Mouse (Mus musculus) ES-Bruce4 (cell line): ENCODE results near the gene Asic2. TPM values are rescaled to one million over a fixed set of nuclear protein-coding genes. Genes with fewer than 3 reads are reported as not detected.

ENCODE experiments used
- H3K27ac ChIP-seq: 2 replicates; pipeline ENCODE4 v1.5.1; 2012; ENCODE audit warnings: low read length, inconsistent platforms; ENCODE audit not compliant: insufficient read depth
- H3K27me3 ChIP-seq: 2 replicates; pipeline ENCODE4 v1.6.1; 2012; ENCODE audit warnings: mild to moderate bottlenecking, low read length, inconsistent platforms; ENCODE audit not compliant: control insufficient read depth, poor library complexity, insufficient read depth, severe bottlenecking
- H3K36me3 ChIP-seq: 2 replicates; pipeline ENCODE4 v1.6.1; 2012; ENCODE audit warnings: inconsistent platforms, mild to moderate bottlenecking, low read length, moderate library complexity; ENCODE audit not compliant: control insufficient read depth, poor library complexity, insufficient read depth, severe bottlenecking
- H3K4me1 ChIP-seq: one replicate; pipeline ENCODE4 v1.8.1; 2011; ENCODE audit warnings: low read length; ENCODE audit not compliant: control insufficient read depth, insufficient read depth
- H3K4me3 ChIP-seq: 2 replicates; pipeline ENCODE4 v1.5.1; 2011; ENCODE audit warnings: low read depth, mild to moderate bottlenecking, low read length
- H3K9ac ChIP-seq: 2 replicates; pipeline ENCODE4 v1.6.1; 2012; ENCODE audit warnings: low read depth, mild to moderate bottlenecking, inconsistent platforms; ENCODE audit not compliant: poor library complexity, severe bottlenecking
- H3K9me3 ChIP-seq: replicated peaks from 2 replicates; pipeline ENCODE4 v1.6.1; 2012; ENCODE audit warnings: mild to moderate bottlenecking, low read length, inconsistent platforms; ENCODE audit not compliant: control insufficient read depth, poor library complexity, insufficient read depth, severe bottlenecking
- CTCF ChIP-seq: IDR thresholded peaks from one replicate; pipeline ENCODE4 v1.8.1; 2011; ENCODE audit warnings: low read depth, low read length
- EP300 ChIP-seq: IDR thresholded peaks from 2 replicates; pipeline ENCODE4 v1.6.1; 2011; ENCODE audit warnings: low read depth, low read length; ENCODE audit not compliant: insufficient read depth
- POLR2A ChIP-seq: IDR thresholded peaks from one replicate; pipeline ENCODE4 v1.8.1; 2011; ENCODE audit warnings: low read length; ENCODE audit not compliant: insufficient read depth
- polyA plus RNA-seq: library from polyadenylated mRNA; stranded (reverse); fragments of >200 nt; gene quantifications from 2 replicates; pipeline ENCODE4 v1.2.4, GENCODE M21; 2011; ENCODE audit warnings: low read depth; ENCODE audit not compliant: missing spikeins, insufficient read depth, insufficient read length

Asic2 gene
- polyA plus RNA-seq, 1 experiment: not detected

DNA sequence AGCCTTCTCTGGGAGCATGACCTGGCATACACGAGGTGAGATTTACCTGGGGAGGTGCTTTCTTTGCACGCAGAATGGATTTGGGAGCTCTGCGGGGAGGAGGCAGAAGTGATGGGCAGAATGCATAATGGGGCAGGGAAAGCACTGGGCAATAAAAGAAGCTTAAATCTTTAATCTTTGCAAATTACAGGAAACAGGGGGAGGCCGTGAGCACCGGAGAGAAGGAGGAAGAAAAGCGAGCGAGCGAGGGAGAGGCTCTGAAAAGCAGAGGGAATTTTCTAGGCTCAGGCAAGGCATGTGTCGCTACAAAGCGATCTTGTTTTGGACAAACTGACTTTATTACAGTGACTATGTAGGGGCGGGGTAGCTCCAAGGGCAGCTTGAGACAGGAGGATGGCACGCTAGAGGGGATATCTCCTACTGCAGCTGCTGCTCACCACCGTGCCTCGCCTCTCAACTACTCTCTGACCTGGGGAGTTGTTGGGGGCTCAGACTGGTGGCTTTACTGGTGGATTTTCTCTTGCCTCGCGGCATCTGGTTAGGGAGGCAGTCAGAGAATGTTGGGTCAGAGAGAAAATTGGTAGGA is 1010.1 kb downstream of the Asic2 start:
- Histone ChIP-seq H3K9ac (no peak overlapping the region), H3K27ac (no peak overlapping the region), H3K9me3 (no peaks in the 10 kb centered on the region), H3K36me3 (no peaks in the 10 kb centered on the region), H3K4me3 (no peak overlapping the region), H3K4me1 (no peaks in the 10 kb centered on the region), H3K27me3 (no peaks in the 10 kb centered on the region)
- TF ChIP-seq CTCF (no peak), EP300 (no peak), POLR2A (no peak)

GRCm38 (mm10) chr11:80955915-80956314 is 1012.3 kb downstream of the Asic2 start:
- Histone ChIP-seq H3K4me3 (no peak overlapping the region), H3K4me1 (no peaks in the 10 kb centered on the region), H3K36me3 (no peaks in the 10 kb centered on the region), H3K27ac (no peak overlapping the region), H3K27me3 (no peaks in the 10 kb centered on the region), H3K9me3 (no peaks in the 10 kb centered on the region), H3K9ac (no peak overlapping the region)
- no peak for TF ChIP-seq EP300
- no peak for TF ChIP-seq POLR2A
- no peak for TF ChIP-seq CTCF

DNA sequence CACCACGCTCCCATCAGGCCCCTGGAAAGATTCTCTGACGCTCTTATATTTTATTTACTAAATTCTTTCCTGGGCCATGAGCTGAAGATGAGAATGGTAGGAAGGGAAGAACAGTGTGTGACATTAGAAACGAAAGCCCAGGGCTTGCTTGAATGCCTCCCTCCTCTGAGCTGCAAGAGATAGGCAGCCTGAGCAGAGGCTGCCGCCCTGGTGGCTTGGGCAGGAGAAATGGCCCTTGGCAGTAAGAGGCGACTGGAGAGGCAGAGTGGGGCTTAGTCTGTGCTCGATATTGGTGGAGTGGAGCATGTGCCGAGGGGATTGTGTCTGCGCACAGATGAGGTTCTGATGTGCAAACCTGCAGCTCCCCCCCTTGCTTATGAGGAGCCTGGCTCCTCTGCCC is 1014.1 kb downstream of the Asic2 start:
- Histone ChIP-seq H3K27me3 (no peaks in the 10 kb centered on the region), H3K9ac (no peak overlapping the region), H3K4me3 (no peak overlapping the region), H3K36me3 (no peaks in the 10 kb centered on the region), H3K27ac (no peak overlapping the region), H3K4me1 (no peaks in the 10 kb centered on the region), H3K9me3 (no peaks in the 10 kb centered on the region)
- TF ChIP-seq CTCF (no peak), EP300 (no peak), POLR2A (no peak)

- Histone ChIP-seq H3K27me3 (no peaks in the 10 kb centered on the region), H3K4me3 (no peak overlapping the region), H3K36me3 (no peaks in the 10 kb centered on the region), H3K4me1 (no peaks in the 10 kb centered on the region), H3K27ac (no peak overlapping the region), H3K9me3 (no peaks in the 10 kb centered on the region), H3K9ac (no peak overlapping the region)
- TF ChIP-seq EP300: no peak
- no peak for TF ChIP-seq POLR2A
- TF ChIP-seq CTCF: no peak
These were observed 1019.1 kb downstream of the Asic2 start for GRCm38 (mm10) chr11:80949068-80949738.

DNA sequence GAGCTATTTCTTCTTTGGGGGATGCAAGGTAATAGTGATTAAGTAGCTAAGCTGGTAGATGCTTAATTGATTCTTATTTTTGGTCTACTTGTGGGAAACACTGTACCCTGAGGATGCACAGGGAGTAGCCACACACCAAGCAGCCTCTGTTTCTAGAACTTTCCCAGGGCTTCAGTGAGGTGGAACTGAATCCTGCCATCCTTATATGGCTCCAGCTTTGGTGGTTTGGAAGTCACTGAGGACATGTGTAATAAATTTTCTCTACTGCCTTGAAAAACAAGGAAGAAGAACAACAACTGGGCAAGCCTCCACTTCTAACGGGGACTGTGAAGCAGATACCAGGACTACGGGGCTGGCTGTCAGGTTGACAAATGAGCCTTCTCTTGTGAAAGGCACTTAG is 1020.2 kb downstream of the Asic2 start:
- TF ChIP-seq EP300 (no peak), POLR2A (no peak), CTCF (no peak)
- Histone ChIP-seq H3K27me3 (no peaks in the 10 kb centered on the region), H3K4me3 (no peak overlapping the region), H3K9me3 (no peaks in the 10 kb centered on the region), H3K36me3 (no peaks in the 10 kb centered on the region), H3K4me1 (no peaks in the 10 kb centered on the region), H3K9ac (no peak overlapping the region), H3K27ac (no peak overlapping the region)

- H3K9ac ChIP-seq: no peak overlapping the region
- H3K9me3 ChIP-seq: no peaks in the 10 kb centered on the region
These were observed 1022.1 kb downstream of the Asic2 start for GRCm38 (mm10) chr11:80946163-80946562.

More at GRCm38 (mm10) chr11:80946163-80946562, 1022.1 kb downstream of the Asic2 start:
- TF ChIP-seq EP300 (no peak), POLR2A (no peak), CTCF (no peak)
- Histone ChIP-seq H3K36me3 (no peaks in the 10 kb centered on the region), H3K4me3 (no peak overlapping the region), H3K27me3 (no peaks in the 10 kb centered on the region), H3K27ac (no peak overlapping the region), H3K4me1 (no peaks in the 10 kb centered on the region)
